12 mouse cellular contexts compared by ENCODE assay signal in the genomic region with DNA sequence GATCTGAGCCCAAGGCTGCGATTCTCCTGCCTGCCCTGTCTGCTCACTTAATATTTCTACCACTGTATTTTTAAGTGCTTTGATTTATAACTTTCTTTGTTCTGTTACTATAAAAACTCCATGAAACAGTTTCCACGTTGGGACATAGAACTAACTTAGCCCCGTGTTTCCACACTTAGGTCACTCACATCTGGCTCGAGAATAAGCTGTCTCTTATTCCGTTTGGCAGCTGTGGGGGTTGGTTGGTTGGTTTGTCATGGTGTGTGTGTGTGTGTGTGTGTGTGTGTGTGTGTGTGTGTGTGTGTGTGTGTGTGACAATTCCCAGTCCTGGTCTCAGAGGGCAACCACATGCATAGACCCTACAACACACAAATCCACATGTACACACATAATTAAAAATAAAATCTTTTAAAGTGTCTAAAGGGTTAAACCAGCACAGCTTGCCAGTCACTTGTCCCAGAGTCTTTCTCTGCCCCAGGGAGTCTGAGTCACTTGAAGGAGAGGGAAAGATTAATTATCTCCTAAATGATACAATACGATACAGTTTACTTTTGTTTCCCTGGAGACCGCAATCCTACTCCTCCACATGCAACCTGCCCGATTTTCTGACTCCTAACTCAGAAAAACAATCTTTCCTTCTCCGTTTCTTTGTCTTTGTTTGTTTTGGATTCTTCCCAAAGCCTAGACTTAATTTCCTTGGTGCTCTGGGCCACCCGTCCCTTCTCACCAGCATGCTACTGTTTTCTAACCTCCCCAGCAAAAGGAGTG. TPM values are rescaled to one million over a fixed set of nuclear protein-coding genes. Genes with fewer than 3 reads are reported as not detected.
A peak's percentile ranks its signal among the peaks of the same experiment; 100 is the strongest.
DNase-seq lines count a peak whose midpoint lies in the region; ATAC-seq and TF ChIP-seq lines count a peak whose summit lies in the region.
"Had no signal": no experiment of that assay in that cellular context is flagged by ENCODE, and none has a peak within 500 bp of the region (broad histone marks: within the 10 kb centered on the region; RNA-seq: fewer than 3 reads in every experiment).

No protein-coding gene starts in this region.

- ATAC-seq in embryonic facial prominence, embryonic 11.5 days (replicated peaks; ENCODE audit: insufficient number of reproducible peaks, low FRiP score, low TSS enrichment, low read depth), result no peak
- no peak for ATAC-seq in lung, embryonic 15.5 days (ENCODE audit: borderline replicate concordance, extremely low read depth, low FRiP score, low TSS enrichment)
- ATAC-seq in intestine, postnatal 0 days, result no peak
- no peak for ATAC-seq in stomach, embryonic 15.5 days (ENCODE audit: insufficient read depth, low FRiP score, low read depth)

- H3K4me2 ChIP-seq in embryonic facial prominence, embryonic 11.5 days (ENCODE audit: low read depth, low read length), result no peak overlapping the region
- no peak overlapping the region for H3K4me2 ChIP-seq in lung, embryonic 15.5 days
- H3K4me2 ChIP-seq in intestine, postnatal 0 days (replicated peaks; ENCODE audit: low read depth), result no peak overlapping the region; the same call in 1 of the 2 replicates
- no peak overlapping the region for H3K4me2 ChIP-seq in stomach, embryonic 15.5 days
- H3K4me2 ChIP-seq: forebrain, embryonic 12.5 days had no signal

- DNase-seq in embryonic facial prominence, embryonic 11.5 days (ENCODE audit: low spot score), result peak; percentile 41
- DNase-seq in embryonic facial prominence, embryonic 10.5 days (ENCODE audit: low spot score), result no peak
- no peak for DNase-seq in lung, postnatal 10 days
- no peak for DNase-seq in frontal cortex, adult 2 months (ENCODE audit: extremely low spot score in 1 of 2, low spot score in 1 of 2)
- no peak for DNase-seq in adrenal gland, adult 8-10 months
- DNase-seq: cerebellum, adult 2 months had no signal

- no peaks in the 10 kb centered on the region for H3K27me3 ChIP-seq in embryonic facial prominence, embryonic 11.5 days (ENCODE audit: control insufficient read depth, insufficient read depth, low read length)
- H3K27me3 ChIP-seq in embryonic facial prominence, embryonic 10.5 days (replicated peaks; ENCODE audit: low read depth, poor library complexity, severe bottlenecking), result no peaks in the 10 kb centered on the region
- H3K27me3 ChIP-seq in lung, embryonic 15.5 days, result no peaks in the 10 kb centered on the region
- no peaks in the 10 kb centered on the region for H3K27me3 ChIP-seq in intestine, postnatal 0 days (replicated peaks; ENCODE audit: control insufficient read depth, insufficient read depth, low read length)
- H3K27me3 ChIP-seq in stomach, embryonic 15.5 days (replicated peaks), result no peaks in the 10 kb centered on the region
- H3K27me3 ChIP-seq: forebrain, embryonic 12.5 days had no signal

- H3K36me3 ChIP-seq in embryonic facial prominence, embryonic 11.5 days (replicated peaks; ENCODE audit: control insufficient read depth, insufficient read depth, low read depth, low read length), result no peaks in the 10 kb centered on the region
- H3K36me3 ChIP-seq in embryonic facial prominence, embryonic 10.5 days (replicated peaks), result peaks cover 7% of the 10 kb centered on the region; the same call in 1 of the 2 replicates
- 0 out of 2 replicates have a peak, but pooled peaks cover 13% of the 10 kb centered on the region for H3K36me3 ChIP-seq in lung, embryonic 15.5 days
- H3K36me3 ChIP-seq in intestine, postnatal 0 days (ENCODE audit: control insufficient read depth, insufficient read depth), result peaks cover 58% of the 10 kb centered on the region
- H3K36me3 ChIP-seq in stomach, embryonic 15.5 days, result peaks cover 20% of the 10 kb centered on the region
- H3K36me3 ChIP-seq: forebrain, embryonic 12.5 days had no signal

- 22% methylated on average over 10 of the region's 10 CpGs for WGBS in embryonic facial prominence, embryonic 11.5 days
- WGBS in embryonic facial prominence, embryonic 10.5 days, result 26% methylated on average over 10 of the region's 10 CpGs
- WGBS in lung, embryonic 15.5 days, result 17% methylated on average over 10 of the region's 10 CpGs
- WGBS in intestine, postnatal 0 days, result 16% methylated on average over 10 of the region's 10 CpGs
- WGBS in stomach, embryonic 15.5 days, result 17% methylated on average over 10 of the region's 10 CpGs

- peaks cover 6% of the 10 kb centered on the region; the same call in 1 of the 2 replicates for H3K4me1 ChIP-seq in embryonic facial prominence, embryonic 11.5 days (ENCODE audit: control insufficient read depth, insufficient read depth, low read length)
- H3K4me1 ChIP-seq in embryonic facial prominence, embryonic 10.5 days, result peaks cover 35% of the 10 kb centered on the region
- peaks cover 10% of the 10 kb centered on the region for H3K4me1 ChIP-seq in lung, embryonic 15.5 days
- H3K4me1 ChIP-seq in intestine, postnatal 0 days (replicated peaks; ENCODE audit: control insufficient read depth, insufficient read depth, low read length), result no peaks in the 10 kb centered on the region; the same call in 1 of the 2 replicates
- peaks cover 10% of the 10 kb centered on the region for H3K4me1 ChIP-seq in stomach, embryonic 15.5 days

- TF ChIP-seq CTCF in intestine, postnatal 0 days (IDR thresholded peaks at IDR 0.05; ENCODE audit: low read depth), result no peak

- H3K4me3 ChIP-seq in embryonic facial prominence, embryonic 11.5 days (ENCODE audit: low read depth, low read length), result no peak overlapping the region
- no peak overlapping the region for H3K4me3 ChIP-seq in embryonic facial prominence, embryonic 10.5 days
- H3K4me3 ChIP-seq in lung, embryonic 15.5 days, result no peak overlapping the region
- H3K4me3 ChIP-seq in intestine, postnatal 0 days (ENCODE audit: low read depth, low read length), result no peak overlapping the region
- no peak overlapping the region for H3K4me3 ChIP-seq in stomach, embryonic 15.5 days (replicated peaks)
- H3K4me3 ChIP-seq: forebrain, embryonic 12.5 days; megakaryocyte, embryonic 14.5 days had no signal

- no peak overlapping the region for H3K27ac ChIP-seq in embryonic facial prominence, embryonic 11.5 days (replicated peaks; ENCODE audit: low read depth, low read length)
- H3K27ac ChIP-seq in embryonic facial prominence, embryonic 10.5 days (replicated peaks), result no peak overlapping the region; the same call in 1 of the 2 replicates
- peak overlapping the region; percentile 24; the same call in 1 of the 2 replicates for H3K27ac ChIP-seq in lung, embryonic 15.5 days
- H3K27ac ChIP-seq in intestine, postnatal 0 days (ENCODE audit: low read depth, low read length), result peak overlapping the region; percentile 60
- peak overlapping the region; percentile 71 for H3K27ac ChIP-seq in stomach, embryonic 15.5 days
- H3K27ac ChIP-seq: forebrain, embryonic 12.5 days had no signal

- H3K9me3 ChIP-seq in embryonic facial prominence, embryonic 11.5 days (replicated peaks; ENCODE audit: control insufficient read depth, low read length), result no peaks in the 10 kb centered on the region
- H3K9me3 ChIP-seq in embryonic facial prominence, embryonic 10.5 days, result no peaks in the 10 kb centered on the region
- H3K9me3 ChIP-seq in lung, embryonic 15.5 days, result no peaks in the 10 kb centered on the region
- H3K9me3 ChIP-seq in intestine, postnatal 0 days (ENCODE audit: control insufficient read depth), result no peaks in the 10 kb centered on the region
- H3K9me3 ChIP-seq in stomach, embryonic 15.5 days, result no peaks in the 10 kb centered on the region
- H3K9me3 ChIP-seq: forebrain, embryonic 12.5 days; megakaryocyte, embryonic 14.5 days had no signal

- H3K9ac ChIP-seq in embryonic facial prominence, embryonic 11.5 days (replicated peaks; ENCODE audit: low read length), result no peak overlapping the region
- no peak overlapping the region for H3K9ac ChIP-seq in lung, embryonic 15.5 days
- H3K9ac ChIP-seq in intestine, postnatal 0 days (ENCODE audit: low read depth, low read length), result no peak overlapping the region
- H3K9ac ChIP-seq in stomach, embryonic 15.5 days, result no peak overlapping the region
- H3K9ac ChIP-seq: forebrain, embryonic 12.5 days had no signal

RNA-seq across cellular contexts. Expression of gene Trpm4, which starts 20.7 kb away (rescaled TPM):
- 5.0 and 7.2 TPM in 2 replicates for polyA plus RNA-seq in embryonic facial prominence, embryonic 11.5 days (2014; fragmentation: Nextera tagmentation; extraction: Ambion mirVana)
- polyA plus RNA-seq in embryonic facial prominence, embryonic 10.5 days (2016; fragmentation: Nextera tagmentation; extraction: Ambion mirVana), result 10.6 and 11.3 TPM in 2 replicates
- polyA plus RNA-seq in lung, embryonic 15.5 days (2015; fragmentation: Nextera tagmentation; extraction: Ambion mirVana), result 19.1 and 20.0 TPM in 2 replicates
- 49.4 and 55.1 TPM in 2 replicates for polyA plus RNA-seq in intestine, postnatal 0 days (2015; fragmentation: Nextera tagmentation; extraction: Ambion mirVana)
- 23.9 and 26.9 TPM in 2 replicates for polyA plus RNA-seq in stomach, embryonic 15.5 days (2015; fragmentation: Nextera tagmentation; extraction: Ambion mirVana)
- 22.6 and 24.5 TPM in 2 replicates for polyA plus RNA-seq in frontal cortex, adult 2 months (2012; rRNA removed)
- 10 to 100 TPM in 2 of 4 experiments, 1 to 10 TPM in 2; 5.8 to 19.1 (median 10.4) TPM for total RNA-seq in adrenal gland, adult 8-10 months (2022)

RNA-seq across cellular contexts. Expression of gene Hrc, which starts 22.2 kb away (rescaled TPM):
- 0.33 and 0.34 TPM in 2 replicates for polyA plus RNA-seq in embryonic facial prominence, embryonic 11.5 days (2014; fragmentation: Nextera tagmentation; extraction: Ambion mirVana)
- 0.31 and 0.64 TPM in 2 replicates for polyA plus RNA-seq in embryonic facial prominence, embryonic 10.5 days (2016; fragmentation: Nextera tagmentation; extraction: Ambion mirVana)
- polyA plus RNA-seq in lung, embryonic 15.5 days (2015; fragmentation: Nextera tagmentation; extraction: Ambion mirVana), result 1.7 and 2.3 TPM in 2 replicates
- 0.76 and 0.88 TPM in 2 replicates for polyA plus RNA-seq in intestine, postnatal 0 days (2015; fragmentation: Nextera tagmentation; extraction: Ambion mirVana)
- 1.4 and 1.5 TPM in 2 replicates for polyA plus RNA-seq in stomach, embryonic 15.5 days (2015; fragmentation: Nextera tagmentation; extraction: Ambion mirVana)
- polyA plus RNA-seq in frontal cortex, adult 2 months (2012; rRNA removed), result 0.60 and 0.61 TPM in 2 replicates
- under 1 TPM; 0.09 to 0.31 (median 0.26) TPM for total RNA-seq in adrenal gland, adult 8-10 months (2022)

RNA-seq across cellular contexts. Expression of gene Slc6a21, which starts 35.6 kb away (rescaled TPM):
- polyA plus RNA-seq in embryonic facial prominence, embryonic 11.5 days (2014; fragmentation: Nextera tagmentation; extraction: Ambion mirVana), result not detected in 2 replicates
- not detected in 2 replicates for polyA plus RNA-seq in embryonic facial prominence, embryonic 10.5 days (2016; fragmentation: Nextera tagmentation; extraction: Ambion mirVana)
- 0.09 TPM in 1 of 2 replicates, not detected in the other for polyA plus RNA-seq in lung, embryonic 15.5 days (2015; fragmentation: Nextera tagmentation; extraction: Ambion mirVana)
- not detected in 2 replicates for polyA plus RNA-seq in intestine, postnatal 0 days (2015; fragmentation: Nextera tagmentation; extraction: Ambion mirVana)
- polyA plus RNA-seq in stomach, embryonic 15.5 days (2015; fragmentation: Nextera tagmentation; extraction: Ambion mirVana), result not detected in 2 replicates
- polyA plus RNA-seq in frontal cortex, adult 2 months (2012; rRNA removed), result 0.20 and 0.29 TPM in 2 replicates
- total RNA-seq in adrenal gland, adult 8-10 months (2022), result under 1 TPM in 1 of 4 experiments, not detected in 3; 0.26 TPM
- total RNA-seq: heart, postnatal 25 days had no signal
- polyA plus RNA-seq: cerebellum, adult 2 months; forebrain, embryonic 12.5 days had no signal

RNA-seq across cellular contexts. Expression of gene Ppfia3, which starts 53.9 kb away (rescaled TPM):
- polyA plus RNA-seq in embryonic facial prominence, embryonic 11.5 days (2014; fragmentation: Nextera tagmentation; extraction: Ambion mirVana), result 7.4 TPM in 2 replicates
- 5.8 and 7.1 TPM in 2 replicates for polyA plus RNA-seq in embryonic facial prominence, embryonic 10.5 days (2016; fragmentation: Nextera tagmentation; extraction: Ambion mirVana)
- polyA plus RNA-seq in lung, embryonic 15.5 days (2015; fragmentation: Nextera tagmentation; extraction: Ambion mirVana), result 3.1 TPM in 2 replicates
- 24.5 and 24.8 TPM in 2 replicates for polyA plus RNA-seq in intestine, postnatal 0 days (2015; fragmentation: Nextera tagmentation; extraction: Ambion mirVana)
- 4.8 and 5.6 TPM in 2 replicates for polyA plus RNA-seq in stomach, embryonic 15.5 days (2015; fragmentation: Nextera tagmentation; extraction: Ambion mirVana)
- polyA plus RNA-seq in frontal cortex, adult 2 months (2012; rRNA removed), result 114 and 126 TPM in 2 replicates
- total RNA-seq in adrenal gland, adult 8-10 months (2022), result 1 to 10 TPM; 2.8 to 7.2 (median 4.7) TPM

RNA-seq across cellular contexts. Expression of gene Lin7b, which starts 57.5 kb away (rescaled TPM):
- polyA plus RNA-seq in embryonic facial prominence, embryonic 11.5 days (2014; fragmentation: Nextera tagmentation; extraction: Ambion mirVana), result 0.77 and 0.86 TPM in 2 replicates
- 0.24 and 1.2 TPM in 2 replicates for polyA plus RNA-seq in embryonic facial prominence, embryonic 10.5 days (2016; fragmentation: Nextera tagmentation; extraction: Ambion mirVana)
- polyA plus RNA-seq in lung, embryonic 15.5 days (2015; fragmentation: Nextera tagmentation; extraction: Ambion mirVana), result 0.60 and 0.92 TPM in 2 replicates
- 3.4 TPM in 2 replicates for polyA plus RNA-seq in intestine, postnatal 0 days (2015; fragmentation: Nextera tagmentation; extraction: Ambion mirVana)
- polyA plus RNA-seq in stomach, embryonic 15.5 days (2015; fragmentation: Nextera tagmentation; extraction: Ambion mirVana), result 3.5 and 4.0 TPM in 2 replicates
- polyA plus RNA-seq in frontal cortex, adult 2 months (2012; rRNA removed), result 241 and 267 TPM in 2 replicates
- 10 to 100 TPM in 2 of 4 experiments, 1 to 10 TPM in 2; 1.8 to 14.1 (median 7.6) TPM for total RNA-seq in adrenal gland, adult 8-10 months (2022)

Comparison
In these comparisons a context has a peak if more than half of its experiments do, and no peak if none do; other contexts are left out.
1. H3K27ac ChIP-seq: peak in lung, embryonic 15.5 days (single experiment), intestine, postnatal 0 days (single experiment) and stomach, embryonic 15.5 days (single experiment); none in embryonic facial prominence, embryonic 11.5 days (single experiment) and embryonic facial prominence, embryonic 10.5 days (single experiment).